ENCODE assay signal across 11 mouse cellular contexts in the genomic region with DNA sequence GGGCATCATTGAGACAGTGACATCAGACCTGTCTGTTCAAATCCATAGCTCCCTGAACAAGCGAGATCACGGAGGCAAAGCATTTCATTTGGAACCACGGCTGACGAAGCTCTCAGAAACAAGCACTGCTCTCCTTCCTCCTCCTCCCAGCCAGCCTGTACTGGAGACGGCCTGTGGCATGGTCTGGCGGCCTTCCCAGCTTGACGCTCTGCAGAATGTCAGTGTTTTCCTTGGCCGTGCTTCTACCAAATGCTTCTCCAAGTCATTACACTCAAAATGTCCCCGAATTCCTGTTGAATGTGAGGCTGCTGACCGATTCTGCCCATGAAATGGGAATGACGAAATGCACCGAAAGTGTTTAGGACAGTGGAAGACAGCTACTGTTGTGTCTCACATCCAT. TPM values are rescaled to one million over a fixed set of nuclear protein-coding genes. Genes with fewer than 3 reads are reported as not detected.
DNase-seq lines count a peak whose midpoint lies in the region; ATAC-seq and TF ChIP-seq lines count a peak whose summit lies in the region.
"Had no signal": no experiment of that assay in that cellular context is flagged by ENCODE, and none has a peak within 500 bp of the region (broad histone marks: within the 10 kb centered on the region; RNA-seq: fewer than 3 reads in every experiment).

No protein-coding gene starts in this region.

- no peak overlapping the region for H3K4me3 ChIP-seq in heart, embryonic 10.5 days
- H3K4me3 ChIP-seq in kidney, embryonic 16.5 days (ENCODE audit: low read length) = no peak overlapping the region
- H3K4me3 ChIP-seq in myocyte = no peak overlapping the region
- H3K4me3 ChIP-seq: liver, embryonic 13.5 days had no signal

- TF ChIP-seq POLR2A in myocyte (IDR thresholded peaks at IDR 0.05; ENCODE audit: insufficient read length, low read depth) = no peak

- peak; percentile 89 for ATAC-seq in Patski
- peak; percentile 54; the same call in 1 of the 2 replicates for ATAC-seq in kidney, embryonic 16.5 days (ENCODE audit: low FRiP score, low TSS enrichment)
- ATAC-seq in activated CD4-positive, CD25-positive, alpha-beta regulatory T cell, adult 4 months = no peak

- TF ChIP-seq CTCF in Patski (IDR thresholded peaks at IDR 0.05) = no peak

- peak; percentile 52 for DNase-seq in heart, adult 18-20 months
- no peak for DNase-seq in heart, embryonic 10.5 days (ENCODE audit: low spot score)
- peak; percentile 66 for DNase-seq in Patski (ENCODE audit: low read depth, low spot score)
- DNase-seq in cerebellum, postnatal 36 days = peak; percentile 68 to 72
- DNase-seq in yolk sac, embryonic 10.5 days (ENCODE audit: low spot score) = no peak
- DNase-seq: liver, embryonic 13.5 days had no signal

- CTCF ChIA-PET in Patski (lab: Charles Lee) = no interaction called here

- no peaks in the 10 kb centered on the region for H3K4me1 ChIP-seq in heart, embryonic 10.5 days
- H3K4me1 ChIP-seq in kidney, embryonic 16.5 days (ENCODE audit: insufficient read depth, low read length) = peaks cover 8% of the 10 kb centered on the region; the same call in 1 of the 2 replicates
- H3K4me1 ChIP-seq: liver, embryonic 13.5 days had no signal

- POLR2A ChIA-PET in Patski (lab: Charles Lee) = no interaction called here

- no peaks in the 10 kb centered on the region for H3K27me3 ChIP-seq in heart, embryonic 10.5 days (ENCODE audit: insufficient read depth, poor library complexity, severe bottlenecking)
- H3K27me3 ChIP-seq in Patski (no peaks in the 10 kb centered on the region), myocyte (ENCODE audit: control insufficient read depth, insufficient read depth, insufficient read length) (peaks cover 7% of the 10 kb centered on the region)
- H3K27me3 ChIP-seq in kidney, embryonic 16.5 days (ENCODE audit: insufficient read depth, low read length) = no peaks in the 10 kb centered on the region
- H3K27me3 ChIP-seq: liver, embryonic 13.5 days had no signal

- WGBS in heart, embryonic 10.5 days = 70% methylated on average over 12 of the region's 12 CpGs
- WGBS in kidney, embryonic 16.5 days = 52% methylated on average over 12 of the region's 12 CpGs

- H3K79me2 ChIP-seq in myocyte (ENCODE audit: control insufficient read depth, insufficient read depth) = no peaks in the 10 kb centered on the region

- in situ Hi-C loops in Patski (cut with MboI; ENCODE audit: low pct_unique_long_range_greater_than_20kb) = no loop called here

- no peaks in the 10 kb centered on the region for H3K36me3 ChIP-seq in heart, embryonic 10.5 days
- H3K36me3 ChIP-seq in kidney, embryonic 16.5 days (ENCODE audit: insufficient read depth, low read length) = no peaks in the 10 kb centered on the region
- no peaks in the 10 kb centered on the region for H3K36me3 ChIP-seq in myocyte (ENCODE audit: control insufficient read depth, insufficient read depth)
- H3K36me3 ChIP-seq: liver, embryonic 13.5 days had no signal

- no peak overlapping the region for H3K27ac ChIP-seq in heart, embryonic 10.5 days
- no peak overlapping the region for H3K27ac ChIP-seq in kidney, embryonic 16.5 days (ENCODE audit: low read length)
- H3K27ac ChIP-seq: liver, embryonic 13.5 days had no signal

- no peak overlapping the region for H3K9ac ChIP-seq in kidney, embryonic 16.5 days (replicated peaks; ENCODE audit: low read length)
- H3K9ac ChIP-seq: liver, embryonic 13.5 days had no signal

- no peak overlapping the region for H3ac ChIP-seq in myocyte (ENCODE audit: control insufficient read depth, insufficient read length)

- H3K9me3 ChIP-seq in heart, embryonic 10.5 days = no peaks in the 10 kb centered on the region
- no peaks in the 10 kb centered on the region for H3K9me3 ChIP-seq in kidney, embryonic 16.5 days (ENCODE audit: low read length)
- H3K9me3 ChIP-seq: liver, embryonic 13.5 days had no signal

- no peak overlapping the region for H3K4me2 ChIP-seq in kidney, embryonic 16.5 days (replicated peaks; ENCODE audit: low read depth, low read length)
- H3K4me2 ChIP-seq in myocyte (ENCODE audit: low read depth) = peak overlapping the region; percentile 60
- H3K4me2 ChIP-seq: liver, embryonic 13.5 days had no signal

TF ChIP-seq in myocyte, 11 proteins besides CTCF, POLR2A, EP300 and RAD21:
- no peak for TF ChIP-seq REST (IDR thresholded peaks at IDR 0.05; ENCODE audit: insufficient read depth, insufficient read length)
- peak; percentile 44; the same call in 1 of the 2 replicates for TF ChIP-seq CEBPB (IDR thresholded peaks at IDR 0.05; ENCODE audit: insufficient read depth, poor library complexity, severe bottlenecking)

RNA-seq across cellular contexts. Expression of a gene that starts 6.7 kb away (rescaled TPM):
- total RNA-seq in heart, adult 18-20 months (2021) = not detected
- polyA plus RNA-seq in heart, embryonic 10.5 days (2016; fragmentation: Nextera tagmentation; extraction: Ambion mirVana) = not detected in 2 replicates
- polyA plus RNA-seq in Patski (2021) (not detected), myocyte (2012; fragmentation: generic; extraction: Trizol) (not detected)
- 0.21 and 0.25 TPM in 2 replicates for polyA plus RNA-seq in kidney, embryonic 16.5 days (2015; fragmentation: Nextera tagmentation; extraction: Ambion mirVana)
- polyA plus RNA-seq in activated CD4-positive, CD25-positive, alpha-beta regulatory T cell, adult 4 months (2017; shearing (Covaris generic)) = not detected
- polyA plus RNA-seq: embryonic facial prominence, embryonic 11.5 days; liver, embryonic 13.5 days; stomach, embryonic 14.5 days had no signal

RNA-seq across cellular contexts. Expression of a gene that starts 42.4 kb away (rescaled TPM):
- not detected for total RNA-seq in heart, adult 18-20 months (2021)
- polyA plus RNA-seq in heart, embryonic 10.5 days (2016; fragmentation: Nextera tagmentation; extraction: Ambion mirVana) = not detected in 2 replicates
- polyA plus RNA-seq in Patski (2021) (not detected), myocyte (2012; fragmentation: generic; extraction: Trizol) (not detected)
- polyA plus RNA-seq in kidney, embryonic 16.5 days (2015; fragmentation: Nextera tagmentation; extraction: Ambion mirVana) = not detected in 2 replicates
- not detected for polyA plus RNA-seq in activated CD4-positive, CD25-positive, alpha-beta regulatory T cell, adult 4 months (2017; shearing (Covaris generic))
- polyA plus RNA-seq: embryonic facial prominence, embryonic 11.5 days; liver, embryonic 13.5 days; stomach, embryonic 14.5 days had no signal

Comparison
In these comparisons a context has a peak if more than half of its experiments do, and no peak if none do; other contexts are left out.
1. DNase-seq: peak in heart, adult 18-20 months (2 of 2), Patski (single experiment) and cerebellum, postnatal 36 days (2 of 2); none in heart, embryonic 10.5 days (single experiment) and yolk sac, embryonic 10.5 days (single experiment).